Comparison of ENCODE assay signal across 18 mouse cellular contexts in the genomic region with DNA sequence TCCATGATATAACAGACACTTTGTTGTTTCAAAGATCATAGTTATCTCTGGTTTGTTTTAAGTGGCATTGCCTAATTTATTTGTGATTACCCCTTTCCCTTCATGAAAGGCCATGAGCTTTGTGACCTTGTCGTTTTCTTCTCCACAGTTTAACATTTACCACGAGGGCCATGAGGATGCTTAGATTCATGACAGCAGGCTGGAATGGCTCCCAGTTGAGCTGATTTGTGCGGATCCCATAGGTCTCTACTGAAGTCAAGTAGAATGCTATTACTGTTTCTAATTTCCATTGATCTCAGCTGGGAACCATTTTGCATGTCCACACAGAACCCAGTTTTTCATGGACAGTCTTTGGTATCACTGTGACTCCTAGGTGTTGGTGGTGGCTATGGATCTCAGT.
"Had no signal": no experiment of that assay in that cellular context is flagged by ENCODE, and none has a peak within 500 bp of the region (broad histone marks: within the 10 kb centered on the region; RNA-seq: fewer than 3 reads in every experiment).

No protein-coding gene starts in this region.

- H3K9ac ChIP-seq: lung, embryonic 14.5 days; midbrain, embryonic 12.5 days; neural tube, embryonic 13.5 days; neural tube, embryonic 15.5 days had no signal

- H3K27ac ChIP-seq: midbrain, embryonic 10.5 days; midbrain, embryonic 12.5 days; neural tube, embryonic 13.5 days; neural tube, embryonic 15.5 days had no signal

- H3K4me2 ChIP-seq: lung, embryonic 14.5 days; midbrain, embryonic 12.5 days; neural tube, embryonic 13.5 days; neural tube, embryonic 15.5 days had no signal

- ATAC-seq: midbrain, embryonic 16.5 days had no signal

- H3K27me3 ChIP-seq: midbrain, embryonic 12.5 days; neural tube, embryonic 13.5 days; neural tube, embryonic 15.5 days had no signal

- H3K4me3 ChIP-seq: midbrain, embryonic 10.5 days; midbrain, embryonic 12.5 days; myocyte; neural tube, embryonic 13.5 days; neural tube, embryonic 15.5 days had no signal

- H3K9me3 ChIP-seq: midbrain, embryonic 10.5 days; midbrain, embryonic 12.5 days; neural tube, embryonic 13.5 days; neural tube, embryonic 15.5 days had no signal

- DNase-seq: lung, embryonic 14.5 days; lung, postnatal 10 days; lung, postnatal 4 days; midbrain, embryonic 14.5 days; retina, postnatal 1 day; right cerebral cortex, adult 18-20 months; right cerebral cortex, postnatal 25 days; right cerebral cortex, postnatal 4 days; spleen, adult 18-20 months; thymus, adult 18-20 months; thymus, postnatal 14 days; thymus, postnatal 36 days had no signal

- H3K4me1 ChIP-seq: midbrain, embryonic 10.5 days; midbrain, embryonic 12.5 days; neural tube, embryonic 13.5 days; neural tube, embryonic 15.5 days had no signal
